Mouse (Mus musculus) gastrocnemius, postnatal 14 days (tissue): ENCODE measurements at regions not wholly inside any gene's neighbourhood (a gene's known extent, or its start where the extent isn't known, plus 50 kb on each side); places are given as distances from the start of the nearest gene placed in this dataset.
A peak's percentile ranks its signal among the peaks of the same experiment; 100 is the strongest.

ENCODE experiments used
- DNase-seq: peaks from one replicate; pipeline ENCODE4 v3.0.0; 2021; ENCODE audit warnings: mixed read lengths
- intact Hi-C: fragments of 180-260 bp; cut with DNase I; formaldehyde crosslinking; loops from one replicate; pipeline ENCODE4 v1.15.1; 2025; ENCODE audit warnings: low total_unique reads

DNA sequence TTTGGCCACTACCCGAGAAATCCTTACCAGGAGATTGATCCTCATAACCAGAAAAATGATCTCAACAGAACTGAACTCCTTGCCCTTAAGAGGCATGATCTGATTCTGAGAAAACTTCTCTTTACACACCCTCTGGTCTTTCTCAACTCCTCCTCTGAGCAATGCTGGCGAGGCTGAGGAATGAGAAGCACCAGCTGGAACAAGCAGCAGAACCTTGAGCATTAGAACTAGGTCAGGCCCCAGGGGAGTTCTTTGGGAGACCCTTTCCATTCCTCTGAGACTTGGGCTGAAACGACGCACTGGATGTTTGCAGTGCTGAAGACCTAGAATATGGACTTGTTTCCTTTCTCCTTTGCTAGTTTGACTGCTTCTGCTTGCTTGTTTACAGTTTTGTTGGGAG lies 224.6 kb upstream of the Ar start:
- intact Hi-C loops: no loop called here

DNA sequence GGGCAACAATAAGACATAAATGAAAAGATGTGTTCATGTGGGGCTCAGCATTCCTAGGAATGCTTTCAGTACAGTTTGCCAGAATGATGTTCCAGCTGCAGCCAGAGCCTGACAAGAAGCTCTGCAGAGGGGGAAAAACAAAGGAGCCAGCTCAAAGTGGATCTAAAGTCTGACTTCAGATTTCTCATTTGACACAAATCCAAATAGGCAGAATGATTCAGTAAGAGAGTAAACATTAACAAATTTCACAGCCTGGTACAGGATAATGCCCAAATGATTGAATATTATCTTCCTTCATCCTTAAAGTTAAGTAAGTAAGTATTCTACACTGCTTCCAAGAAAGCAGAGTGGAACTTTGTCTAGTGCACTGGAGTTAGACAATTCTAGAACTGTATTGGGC lies 224.2 kb upstream of the Ar start:
- intact Hi-C loops: no loop called here
- DNase-seq: no peak

More for the DNA sequence above, 224.6 kb upstream of the Ar start:
- peak; percentile 49 for DNase-seq

DNA sequence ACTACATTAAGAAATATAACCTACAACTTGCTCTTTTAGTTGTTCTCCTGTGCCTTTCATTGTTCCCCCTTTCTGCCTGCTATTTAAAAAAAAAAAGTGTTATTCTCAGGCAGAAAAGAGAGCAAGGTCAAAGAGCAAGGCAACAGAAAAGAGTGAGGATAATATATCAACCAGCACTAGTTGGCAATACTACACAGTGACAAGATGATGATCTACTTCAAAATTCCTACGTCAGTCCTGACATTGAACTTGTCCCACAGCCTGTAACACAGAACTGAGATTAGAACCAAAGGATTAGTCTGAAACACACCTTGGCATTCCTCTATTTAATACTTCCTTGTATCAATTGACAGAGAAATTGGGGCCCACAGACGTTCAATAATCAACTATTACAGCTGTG lies 222.8 kb upstream of the Ar start:
- intact Hi-C loops: no loop called here
- no peak for DNase-seq
